Mouse (Mus musculus): ENCODE data around the gene Ankrd63. TPM values are rescaled to one million over a fixed set of nuclear protein-coding genes. Genes with fewer than 3 reads are reported as not detected.

Gene Ankrd63
- total and polyA plus RNA-seq, 2 experiments from 2014 or later: 0.62 to 1.1 TPM

GRCm38 (mm10) chr2:118745915-118746901 is 42.4 kb upstream of the Ankrd63 start:
- Histone ChIP-seq H3K9me3 (ENCODE audit: low read length) (no peaks in the 10 kb centered on the region), H3K4me1 (ENCODE audit: insufficient read depth) (peaks cover 31% of the 10 kb centered on the region), H3K4me2 (ENCODE audit: low read depth) (peak overlapping the region; percentile 97), H3K4me3 (ENCODE audit: low read depth, low read length) (peak overlapping the region; percentile 84), H3K36me3 (ENCODE audit: insufficient read depth) (no peaks in the 10 kb centered on the region), H3K9ac (peak overlapping the region; percentile 77), H3K27ac (ENCODE audit: low read depth, low read length) (peak overlapping the region; percentile 73), H3K27me3 (ENCODE audit: insufficient read depth, low read length) (no peaks in the 10 kb centered on the region; the same call in 1 of the 2 replicates)
- ATAC-seq (peak; percentile 46), DNase-seq (peak; percentile 40)
- 3% methylated on average over 105 of the region's 113 CpGs for WGBS
- no peak for TF ChIP-seq CTCF (IDR thresholded peaks at IDR 0.05; ENCODE audit: low read depth)

- Histone ChIP-seq H3K36me3 (ENCODE audit: insufficient read depth) (no peaks in the 10 kb centered on the region), H3K27me3 (ENCODE audit: insufficient read depth, low read length) (no peaks in the 10 kb centered on the region; the same call in 1 of the 2 replicates), H3K9ac (peak within 1 kb of the TSS; percentile 77), H3K9me3 (ENCODE audit: low read length) (no peaks in the 10 kb centered on the region), H3K27ac (ENCODE audit: low read depth, low read length) (peak within 1 kb of the TSS; percentile 73), H3K4me1 (ENCODE audit: insufficient read depth) (peaks cover 31% of the 10 kb centered on the region), H3K4me3 (ENCODE audit: low read depth, low read length) (peak within 1 kb of the TSS; percentile 84), H3K4me2 (ENCODE audit: low read depth) (peak within 1 kb of the TSS; percentile 97)
- peak; percentile 97 for ATAC-seq
- DNase-seq: peak; percentile 95
- TF ChIP-seq CTCF (IDR thresholded peaks at IDR 0.05; ENCODE audit: low read depth): no peak
- WGBS: under 1% methylated on average over 45 of the region's 57 CpGs
Observed at GRCm38 (mm10) chr2:118745232-118745884, 41.6 kb upstream of the Ankrd63 start, which contains the start of gene Inafm2. TSS of gene Inafm2 (plus strand) at chr2:118745758.

DNA sequence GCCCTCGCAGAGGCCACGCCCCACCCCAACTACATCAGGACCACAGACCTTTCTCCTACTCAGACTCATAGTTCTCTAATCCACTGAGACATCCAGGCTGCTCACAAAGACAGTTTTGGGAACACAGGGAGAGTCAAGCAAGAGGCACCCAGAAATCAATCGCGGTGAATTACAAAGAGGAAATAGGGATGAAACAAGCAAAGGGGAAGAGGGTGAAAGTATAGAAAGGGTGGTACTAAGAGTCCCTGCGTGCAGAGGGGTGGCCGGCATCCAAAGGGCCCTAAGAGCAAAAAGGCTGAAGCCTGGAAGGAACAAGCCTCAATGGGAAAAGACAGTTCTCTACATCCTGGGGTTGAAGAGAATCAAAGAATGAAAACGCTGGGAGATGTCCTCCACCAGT is 40.9 kb upstream of the Ankrd63 start:
- Histone ChIP-seq H3K4me1 (ENCODE audit: insufficient read depth) (peaks cover 31% of the 10 kb centered on the region), H3K27me3 (ENCODE audit: insufficient read depth, low read length) (no peaks in the 10 kb centered on the region; the same call in 1 of the 2 replicates), H3K36me3 (ENCODE audit: insufficient read depth) (no peaks in the 10 kb centered on the region), H3K9me3 (ENCODE audit: low read length) (no peaks in the 10 kb centered on the region), H3K4me2 (ENCODE audit: low read depth) (peak overlapping the region; percentile 97), H3K9ac (no peak overlapping the region), H3K4me3 (ENCODE audit: low read depth, low read length) (no peak overlapping the region; the same call in 1 of the 2 replicates), H3K27ac (ENCODE audit: low read depth, low read length) (no peak overlapping the region)
- ATAC-seq (no peak), DNase-seq (no peak)
- WGBS: 14% methylated on average over 7 of the region's 7 CpGs
- no peak for TF ChIP-seq CTCF (IDR thresholded peaks at IDR 0.05; ENCODE audit: low read depth)

DNA sequence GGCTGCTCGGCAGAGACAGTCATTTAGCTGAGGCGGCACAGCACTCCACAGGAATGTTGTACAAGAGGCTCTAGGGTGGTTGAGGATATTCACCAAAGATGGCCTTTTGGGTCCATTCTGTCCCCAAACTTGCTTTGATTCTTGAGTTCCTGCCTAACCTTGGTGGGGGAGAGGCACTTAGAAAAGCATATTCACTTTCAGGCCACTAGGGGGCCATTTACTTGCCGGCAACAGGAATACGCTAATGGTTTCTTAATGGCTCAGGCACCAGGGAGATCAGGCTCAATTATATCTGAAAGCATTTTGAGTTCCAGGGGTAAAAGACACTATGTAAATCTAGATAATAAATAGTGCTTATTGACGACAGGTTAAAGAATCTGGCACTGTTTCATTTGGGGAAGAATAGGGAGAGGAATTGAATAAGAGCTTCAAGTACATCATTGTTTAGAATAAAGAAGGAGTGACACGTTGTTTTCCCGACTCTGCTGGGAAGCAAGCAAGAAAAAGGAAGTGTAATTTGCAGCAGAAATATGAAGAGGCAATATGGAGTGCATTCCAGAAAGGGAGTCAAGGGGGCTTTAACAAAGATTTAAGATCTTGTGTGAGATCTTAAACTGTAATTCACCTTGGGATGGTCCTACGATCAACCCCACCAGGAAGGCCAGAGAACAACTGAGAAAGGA is 39.6 kb upstream of the Ankrd63 start:
- peak; percentile 12; the same call in 1 of the 2 replicates for ATAC-seq
- peak; percentile 85 for TF ChIP-seq CTCF (IDR thresholded peaks at IDR 0.05; ENCODE audit: low read depth)
- whole genome bisulfite sequencing: 19% methylated on average over 8 of the region's 8 CpGs
- no peak overlapping the region for H3K4me3 ChIP-seq (ENCODE audit: low read depth, low read length)
- H3K4me1 ChIP-seq (ENCODE audit: insufficient read depth): peaks cover 23% of the 10 kb centered on the region
- H3K9ac ChIP-seq: no peak overlapping the region
- H3K27ac ChIP-seq (ENCODE audit: low read depth, low read length): no peak overlapping the region
- no peaks in the 10 kb centered on the region; the same call in 1 of the 2 replicates for H3K27me3 ChIP-seq (ENCODE audit: insufficient read depth, low read length)
- no peak overlapping the region for H3K4me2 ChIP-seq (ENCODE audit: low read depth)
- peak; percentile 76 for DNase-seq
- H3K36me3 ChIP-seq (ENCODE audit: insufficient read depth): no peaks in the 10 kb centered on the region
- no peaks in the 10 kb centered on the region for H3K9me3 ChIP-seq (ENCODE audit: low read length)

GRCm38 (mm10) chr2:118741183-118741582 is 37.4 kb upstream of the Ankrd63 start:
- Histone ChIP-seq H3K27me3 (ENCODE audit: insufficient read depth, low read length) (no peaks in the 10 kb centered on the region; the same call in 1 of the 2 replicates), H3K4me2 (ENCODE audit: low read depth) (no peak overlapping the region), H3K27ac (ENCODE audit: low read depth, low read length) (no peak overlapping the region), H3K4me1 (ENCODE audit: insufficient read depth) (peaks cover 14% of the 10 kb centered on the region; the same call in 1 of the 2 replicates), H3K36me3 (ENCODE audit: insufficient read depth) (no peaks in the 10 kb centered on the region), H3K9me3 (ENCODE audit: low read length) (no peaks in the 10 kb centered on the region), H3K4me3 (ENCODE audit: low read depth, low read length) (no peak overlapping the region), H3K9ac (no peak overlapping the region)
- DNase-seq (no peak), ATAC-seq (no peak)
- WGBS: 66% methylated on average over 9 of the region's 9 CpGs
- TF ChIP-seq CTCF (IDR thresholded peaks at IDR 0.05; ENCODE audit: low read depth): no peak

DNA sequence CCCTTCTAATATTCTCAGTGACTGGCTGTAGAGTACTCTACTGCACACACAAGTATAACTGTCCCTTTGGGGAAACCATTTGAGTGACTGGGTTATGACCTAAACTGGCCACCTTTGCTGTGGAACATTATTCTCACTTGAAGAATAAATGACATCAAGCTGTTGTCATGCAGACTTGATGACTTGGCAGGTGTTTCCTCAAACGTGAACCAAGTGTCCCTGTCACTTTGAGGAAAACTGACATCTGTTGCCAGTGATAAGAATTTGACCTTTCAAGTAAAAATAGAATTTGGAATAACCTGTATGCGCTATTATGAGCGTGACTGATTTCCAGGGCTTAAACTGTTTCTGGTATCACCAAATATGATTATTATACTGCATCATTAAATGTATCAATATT is 36.6 kb upstream of the Ankrd63 start:
- ATAC-seq (no peak), DNase-seq (no peak)
- Histone ChIP-seq H3K27ac (ENCODE audit: low read depth, low read length) (no peak overlapping the region), H3K4me3 (ENCODE audit: low read depth, low read length) (no peak overlapping the region), H3K27me3 (ENCODE audit: insufficient read depth, low read length) (no peaks in the 10 kb centered on the region; the same call in 1 of the 2 replicates), H3K4me1 (ENCODE audit: insufficient read depth) (peaks cover 14% of the 10 kb centered on the region; the same call in 1 of the 2 replicates), H3K9me3 (ENCODE audit: low read length) (no peaks in the 10 kb centered on the region), H3K4me2 (ENCODE audit: low read depth) (no peak overlapping the region), H3K9ac (no peak overlapping the region), H3K36me3 (ENCODE audit: insufficient read depth) (no peaks in the 10 kb centered on the region)
- no peak for TF ChIP-seq CTCF (IDR thresholded peaks at IDR 0.05; ENCODE audit: low read depth)
- WGBS: 70% methylated on average over 3 of the region's 3 CpGs
